In genomic region chr8:104041522-104041921, GRCm38 (mm10) we compare ENCODE assay signal across 20 mouse cellular contexts. TPM values are rescaled to one million over a fixed set of nuclear protein-coding genes. Genes with fewer than 3 reads are reported as not detected.
DNase-seq lines count a peak whose midpoint lies in the region; ATAC-seq and TF ChIP-seq lines count a peak whose summit lies in the region.
"Had no signal": no experiment of that assay in that cellular context is flagged by ENCODE, and none has a peak within 500 bp of the region (broad histone marks: within the 10 kb centered on the region; RNA-seq: fewer than 3 reads in every experiment).

No protein-coding gene starts in this region.

- no peaks in the 10 kb centered on the region for H3K36me3 ChIP-seq in limb, embryonic 14.5 days (ENCODE audit: control insufficient read depth, insufficient read depth, low read length)
- no peaks in the 10 kb centered on the region for H3K36me3 ChIP-seq in limb, embryonic 10.5 days
- H3K36me3 ChIP-seq: embryonic facial prominence, embryonic 12.5 days; forebrain, embryonic 12.5 days; G1E; heart, embryonic 13.5 days; hindbrain, embryonic 15.5 days; intestine, embryonic 15.5 days had no signal

- no peaks in the 10 kb centered on the region for H3K27me3 ChIP-seq in limb, embryonic 14.5 days (ENCODE audit: control insufficient read depth, insufficient read depth, low read length)
- H3K27me3 ChIP-seq in limb, embryonic 10.5 days (ENCODE audit: low read depth, poor library complexity, severe bottlenecking), result no peaks in the 10 kb centered on the region
- H3K27me3 ChIP-seq: embryonic facial prominence, embryonic 12.5 days; forebrain, embryonic 12.5 days; heart, embryonic 13.5 days; hindbrain, embryonic 15.5 days; intestine, embryonic 15.5 days had no signal

- 23% methylated on average over 5 of the region's 5 CpGs for WGBS in limb, embryonic 14.5 days
- WGBS in limb, embryonic 10.5 days, result 60% methylated on average over 5 of the region's 5 CpGs

- peaks cover 10% of the 10 kb centered on the region for H3K4me1 ChIP-seq in limb, embryonic 14.5 days (ENCODE audit: control insufficient read depth, insufficient read depth, low read length)
- H3K4me1 ChIP-seq in limb, embryonic 10.5 days, result peaks cover 29% of the 10 kb centered on the region

- H3K4me3 ChIP-seq in limb, embryonic 14.5 days (replicated peaks; ENCODE audit: low read length), result no peak overlapping the region
- H3K4me3 ChIP-seq in limb, embryonic 10.5 days, result no peak overlapping the region
- H3K4me3 ChIP-seq: embryonic facial prominence, embryonic 12.5 days; forebrain, embryonic 12.5 days; gastrocnemius, adult 2 months; heart, embryonic 13.5 days; hindbrain, embryonic 15.5 days; intestine, embryonic 15.5 days had no signal

- ATAC-seq in limb, embryonic 14.5 days (ENCODE audit: low FRiP score, low read depth), result no peak

- no peaks in the 10 kb centered on the region for H3K9me3 ChIP-seq in limb, embryonic 14.5 days (ENCODE audit: control insufficient read depth, low read length)
- no peaks in the 10 kb centered on the region for H3K9me3 ChIP-seq in limb, embryonic 10.5 days (replicated peaks)
- H3K9me3 ChIP-seq: forebrain, embryonic 12.5 days; heart, embryonic 13.5 days; hindbrain, embryonic 15.5 days; intestine, embryonic 15.5 days had no signal

- no peak overlapping the region for H3K9ac ChIP-seq in limb, embryonic 14.5 days (ENCODE audit: low read depth, low read length, severe bottlenecking)
- H3K9ac ChIP-seq: embryonic facial prominence, embryonic 12.5 days; forebrain, embryonic 12.5 days; heart, embryonic 13.5 days; hindbrain, embryonic 15.5 days; intestine, embryonic 15.5 days had no signal

- DNase-seq in limb, embryonic 14.5 days (ENCODE audit: low spot score), result no peak
- DNase-seq in limb, embryonic 10.5 days (ENCODE audit: low spot score), result no peak
- DNase-seq in CD4-positive, CD25-positive, alpha-beta regulatory T cell, adult 2 months (ENCODE audit: low read depth, low spot score), result peak; percentile 46
- DNase-seq in induced T-regulatory cell, adult 2 months (ENCODE audit: low read depth), result peak; percentile 18
- peak; percentile 26 for DNase-seq in thymus, postnatal 4 days
- no peak for DNase-seq in cerebellum, postnatal 14 days
- DNase-seq in heart, adult 11 months, result no peak
- DNase-seq: adrenal gland, postnatal 14 days; cerebellum, adult 2 months; cerebellum, postnatal 10 days; embryo, embryonic 11 days; gastrocnemius, adult 2 months; gastrocnemius, postnatal 25 days; heart, postnatal 36 days had no signal

- no peak overlapping the region for H3K27ac ChIP-seq in limb, embryonic 14.5 days (replicated peaks; ENCODE audit: low read depth, low read length)
- no peak overlapping the region for H3K27ac ChIP-seq in limb, embryonic 10.5 days
- H3K27ac ChIP-seq: embryonic facial prominence, embryonic 12.5 days; forebrain, embryonic 12.5 days; gastrocnemius, adult 2 months; heart, embryonic 13.5 days; hindbrain, embryonic 15.5 days; intestine, embryonic 15.5 days had no signal

- TF ChIP-seq POLR2A in limb, embryonic 14.5 days (IDR thresholded peaks at IDR 0.05; ENCODE audit: borderline replicate concordance, extremely low read depth, insufficient read depth, insufficient read length), result no peak

- H3K4me2 ChIP-seq in limb, embryonic 14.5 days (replicated peaks; ENCODE audit: low read depth, low read length, severe bottlenecking), result 0 out of 2 replicates have a peak overlapping the region, but pooled peaks have one; percentile 23
- H3K4me2 ChIP-seq: embryonic facial prominence, embryonic 12.5 days; forebrain, embryonic 12.5 days; hindbrain, embryonic 15.5 days; intestine, embryonic 15.5 days had no signal

RNA-seq across cellular contexts. Expression of gene Cdh5, which starts 59.9 kb away (rescaled TPM):
- polyA plus RNA-seq in limb, embryonic 14.5 days (2012; rRNA removed), result 58.0 and 62.1 TPM in 2 replicates
- polyA plus RNA-seq in limb, embryonic 14.5 days (2014; fragmentation: Nextera tagmentation; extraction: Ambion mirVana), result 34.1 and 34.6 TPM in 2 replicates
- polyA plus RNA-seq in limb, embryonic 10.5 days (2016; fragmentation: Nextera tagmentation; extraction: Ambion mirVana), result 17.5 and 19.8 TPM in 2 replicates
- polyA plus RNA-seq: G1E had no signal

Comparison
In these comparisons a context has a peak if more than half of its experiments do, and no peak if none do; other contexts are left out.
1. DNase-seq: peak in CD4-positive, CD25-positive, alpha-beta regulatory T cell, adult 2 months (single experiment), induced T-regulatory cell, adult 2 months (single experiment) and thymus, postnatal 4 days (single experiment); none in limb, embryonic 14.5 days (single experiment), limb, embryonic 10.5 days (single experiment), cerebellum, postnatal 14 days (0 of 2) and heart, adult 11 months (single experiment).